Mouse (Mus musculus) liver, adult 2 months (tissue): ENCODE results near the gene Ggnbp2. TPM values are rescaled to one million over a fixed set of nuclear protein-coding genes. Genes with fewer than 3 reads are reported as not detected.

Experiments
- DNase-seq: peaks from one replicate; pipeline ENCODE4 v3.0.0-alpha.2; 2011; ENCODE audit warnings: low read depth, low spot score; ENCODE audit errors: extremely low read depth
- H3K27ac ChIP-seq: fragments of 200-500 bp; replicated peaks from 2 replicates; pipeline ENCODE4 v1.5.1; 2012; ENCODE audit warnings: low read depth, mild to moderate bottlenecking, control low read depth, inconsistent platforms, low read length; ENCODE audit not compliant: insufficient read depth
- H3K27me3 ChIP-seq: fragments of 200-500 bp; 2 replicates; pipeline ENCODE4 v1.6.1; 2012; ENCODE audit warnings: mild to moderate bottlenecking, moderate library complexity, low read length, inconsistent platforms; ENCODE audit not compliant: control insufficient read depth, insufficient read depth
- H3K36me3 ChIP-seq: fragments of 200-500 bp; 2 replicates; pipeline ENCODE4 v1.6.1; 2012; ENCODE audit warnings: low read length, inconsistent platforms; ENCODE audit not compliant: control insufficient read depth, insufficient read depth
- H3K4me1 ChIP-seq: fragments of 200-500 bp; 2 replicates; pipeline ENCODE4 v1.6.1; 2011; ENCODE audit warnings: low read length; ENCODE audit not compliant: control insufficient read depth, insufficient read depth
- H3K4me3 ChIP-seq: fragments of 200-500 bp; 2 replicates; pipeline ENCODE4 v1.5.1; 2011; ENCODE audit warnings: low read depth, mild to moderate bottlenecking, control low read depth, low read length, moderate library complexity; ENCODE audit not compliant: insufficient read depth
- H3K79me2 ChIP-seq: fragments of 200-500 bp; 2 replicates; pipeline ENCODE4 v1.6.1; 2012; ENCODE audit warnings: inconsistent platforms, mild to moderate bottlenecking, low read length, moderate library complexity; ENCODE audit not compliant: control insufficient read depth, insufficient read depth
- H3K9ac ChIP-seq: fragments of 200-500 bp; 2 replicates; pipeline ENCODE4 v1.6.1; 2012; ENCODE audit warnings: low read depth, mild to moderate bottlenecking, control low read depth, inconsistent platforms, low read length
- CTCF ChIP-seq: fragments of 200-500 bp; IDR thresholded peaks from 2 replicates; pipeline ENCODE4 v1.5.1; 2011; ENCODE audit warnings: low read depth, low read length, control low read depth
- POLR2A ChIP-seq: fragments of 200-500 bp; IDR thresholded peaks from 2 replicates; pipeline ENCODE4 v1.6.1; 2011; ENCODE audit warnings: low read length, control low read depth; ENCODE audit not compliant: insufficient read depth; ENCODE audit errors: extremely low read depth
- WGBS: fragments of 180-500 bp; shearing (Covaris S2); methylation state at CpG from one replicate; pipeline ENCODE4 v1.1.7; 2018; 5-methylcytosine and 5-hydroxymethylcytosine counted together
- polyA plus RNA-seq: library from polyadenylated mRNA; depleted of rRNA; stranded (reverse); fragments of >200 nt; gene quantifications from 2 replicates; pipeline ENCODE4 v1.2.3, GENCODE M21; 2012; rRNA removed
- total RNA-seq: library from RNA; depleted of rRNA; stranded (reverse); fragments of >200 nt; gene quantifications from 2 replicates; pipeline ENCODE4 v1.2.3, GENCODE M21; 2014; rRNA removed

Ggnbp2 gene
- total and polyA plus RNA-seq, 2 experiments: 22.5 to 96.4 TPM

- Histone ChIP-seq H3K4me3 (no peak overlapping the region), H3K79me2 (no peaks in the 10 kb centered on the region), H3K27me3 (no peaks in the 10 kb centered on the region), H3K27ac (no peak overlapping the region), H3K36me3 (no peaks in the 10 kb centered on the region), H3K9ac (no peak overlapping the region), H3K4me1 (no peaks in the 10 kb centered on the region)
- peak; percentile 16 for DNase-seq
- WGBS: 25% methylated on average over 21 of the region's 21 CpGs
- TF ChIP-seq POLR2A (no peak), CTCF (peak; percentile 88)
Measured at GRCm38 (mm10) chr11:84797627-84798353, 72.8 kb downstream of the Ggnbp2 start.

- H3K27me3 ChIP-seq: no peaks in the 10 kb centered on the region
- H3K9ac ChIP-seq: no peak overlapping the region
- 52% methylated on average over 10 of the region's 10 CpGs for WGBS
- no peaks in the 10 kb centered on the region for H3K79me2 ChIP-seq
- no peak overlapping the region for H3K27ac ChIP-seq
- H3K36me3 ChIP-seq: no peaks in the 10 kb centered on the region
- H3K4me3 ChIP-seq: no peak overlapping the region
- TF ChIP-seq POLR2A: no peak
- H3K4me1 ChIP-seq: no peaks in the 10 kb centered on the region
- no peak for DNase-seq
Measured at GRCm38 (mm10) chr11:84797026-84797425, 73.6 kb downstream of the Ggnbp2 start.

GRCm38 (mm10) chr11:84794496-84795113, 76.0 kb downstream of the Ggnbp2 start:
- DNase-seq: peak; percentile 11
- H3K36me3 ChIP-seq: no peaks in the 10 kb centered on the region
- no peak overlapping the region for H3K4me3 ChIP-seq
- H3K79me2 ChIP-seq: no peaks in the 10 kb centered on the region
- WGBS: 10% methylated on average over 17 of the region's 17 CpGs
- no peaks in the 10 kb centered on the region for H3K27me3 ChIP-seq
- H3K4me1 ChIP-seq: no peaks in the 10 kb centered on the region
- H3K9ac ChIP-seq: no peak overlapping the region
- no peak overlapping the region for H3K27ac ChIP-seq
- TF ChIP-seq POLR2A (no peak), CTCF (peak; percentile 95)

- no peak overlapping the region for H3K27ac ChIP-seq
- no peak overlapping the region for H3K9ac ChIP-seq
- no peak for DNase-seq
- TF ChIP-seq POLR2A: no peak
- no peak for TF ChIP-seq CTCF
- no peaks in the 10 kb centered on the region for H3K36me3 ChIP-seq
- no peaks in the 10 kb centered on the region for H3K4me1 ChIP-seq
- no peaks in the 10 kb centered on the region for H3K27me3 ChIP-seq
- no peak overlapping the region for H3K4me3 ChIP-seq
- no peaks in the 10 kb centered on the region for H3K79me2 ChIP-seq
Measured at GRCm38 (mm10) chr11:84793545-84793944, 77.1 kb downstream of the Ggnbp2 start.

GRCm38 (mm10) chr11:84790383-84790782, 80.2 kb downstream of the Ggnbp2 start:
- no peak overlapping the region for H3K9ac ChIP-seq
- H3K27me3 ChIP-seq: no peaks in the 10 kb centered on the region
- no peaks in the 10 kb centered on the region for H3K4me1 ChIP-seq
- H3K79me2 ChIP-seq: no peaks in the 10 kb centered on the region
- DNase-seq: no peak
- no peak for TF ChIP-seq CTCF
- TF ChIP-seq POLR2A: no peak
- no peak overlapping the region for H3K4me3 ChIP-seq
- 75% methylated on average over 6 of the region's 6 CpGs for WGBS
- no peak overlapping the region for H3K27ac ChIP-seq
- H3K36me3 ChIP-seq: no peaks in the 10 kb centered on the region

Other genes starting within 250 kb of the Ggnbp2 start
- 2.2 and 2.6 TPM in 2 replicates for gene Mrm1, start 51.3 kb downstream of the Ggnbp2 start, total RNA-seq
- 3.1 and 3.9 TPM in 2 replicates for gene Mrm1, start 51.3 kb downstream of the Ggnbp2 start, polyA plus RNA-seq
- 14.8 and 23.2 TPM in 2 replicates for gene Dhrs11, start 41.8 kb downstream of the Ggnbp2 start, total RNA-seq
- gene Dhrs11, start 41.8 kb downstream of the Ggnbp2 start, polyA plus RNA-seq: 68.3 and 75.1 TPM in 2 replicates
- 2.3 and 3.7 TPM in 2 replicates for gene Myo19, start 9.3 kb upstream of the Ggnbp2 start, total RNA-seq
- 5.3 and 7.7 TPM in 2 replicates for gene Myo19, start 9.3 kb upstream of the Ggnbp2 start, polyA plus RNA-seq
- 4.2 and 4.8 TPM in 2 replicates for gene Pigw, start 9.5 kb upstream of the Ggnbp2 start, total RNA-seq
- 1.2 and 1.5 TPM in 2 replicates for gene Pigw, start 9.5 kb upstream of the Ggnbp2 start, polyA plus RNA-seq
- gene Znhit3, start 45.5 kb upstream of the Ggnbp2 start, total RNA-seq: 10.0 and 10.3 TPM in 2 replicates
- 4.3 and 5.4 TPM in 2 replicates for gene Znhit3, start 45.5 kb upstream of the Ggnbp2 start, polyA plus RNA-seq
- gene Car4, start 87.0 kb upstream of the Ggnbp2 start, total RNA-seq: not detected in 2 replicates
- 0.09 and 0.13 TPM in 2 replicates for gene Car4, start 87.0 kb upstream of the Ggnbp2 start, polyA plus RNA-seq